Mouse (Mus musculus) frontal cortex, adult (tissue): ENCODE measurements around the gene B3galt4.

Experiments
- ATAC-seq: cut with Nextera tagmentation; 2 replicates; pipeline ENCODE4 v1.9.2; 2017; ENCODE audit warnings: mild to moderate bottlenecking, moderate library complexity, mixed read lengths; ENCODE audit not compliant: low TSS enrichment

Gene B3galt4

GRCm38 (mm10) chr17:33943454-33943853 is 7.8 kb downstream of the B3galt4 start:
- ATAC-seq = no peak

- no peak for ATAC-seq
Observed at GRCm38 (mm10) chr17:33941381-33941780, 9.9 kb downstream of the B3galt4 start.

GRCm38 (mm10) chr17:33940981-33941380 is 10.3 kb downstream of the B3galt4 start:
- ATAC-seq = no peak

- peak; percentile 90 for ATAC-seq
Observed at GRCm38 (mm10) chr17:33940206-33940805, 11.0 kb downstream of the B3galt4 start, which contains the start of the genes Pfdn6 and Wdr46. Pfdn6 (minus strand) TSS chr17:33940343. Wdr46 (plus strand) TSS chr17:33940660.

- ATAC-seq = no peak
Observed at GRCm38 (mm10) chr17:33938783-33939182, 12.5 kb downstream of the B3galt4 start.

- no peak for ATAC-seq
Observed at GRCm38 (mm10) chr17:33936993-33937392, 14.3 kb downstream of the B3galt4 start.

- ATAC-seq = no peak
Observed at GRCm38 (mm10) chr17:33935422-33936055, 15.7 kb downstream of the B3galt4 start.

- ATAC-seq = no peak
Observed at GRCm38 (mm10) chr17:33932970-33933369, 18.3 kb downstream of the B3galt4 start.

GRCm38 (mm10) chr17:33932448-33932847 is 18.8 kb downstream of the B3galt4 start:
- no peak for ATAC-seq

- no peak for ATAC-seq
Observed at GRCm38 (mm10) chr17:33931947-33932346, 19.3 kb downstream of the B3galt4 start.

GRCm38 (mm10) chr17:33931159-33931866 is 20.0 kb downstream of the B3galt4 start:
- ATAC-seq = peak; percentile 2; the same call in 1 of the 2 replicates

- peak; percentile 51 for ATAC-seq
Observed at GRCm38 (mm10) chr17:33930280-33931158, 20.8 kb downstream of the B3galt4 start.

- ATAC-seq = peak; percentile 68
Observed at GRCm38 (mm10) chr17:33929371-33930279, 21.7 kb downstream of the B3galt4 start, which contains the start of gene Rgl2. Rgl2 (plus strand) TSS chr17:33929543.

GRCm38 (mm10) chr17:33928251-33928947 is 22.9 kb downstream of the B3galt4 start:
- no peak for ATAC-seq

- no peak for ATAC-seq
Observed at GRCm38 (mm10) chr17:33926207-33926932, 24.9 kb downstream of the B3galt4 start.

GRCm38 (mm10) chr17:33925406-33926116 is 25.7 kb downstream of the B3galt4 start:
- ATAC-seq = no peak

GRCm38 (mm10) chr17:33924577-33925283 is 26.6 kb downstream of the B3galt4 start:
- ATAC-seq = no peak

- no peak for ATAC-seq
Observed at GRCm38 (mm10) chr17:33921361-33921760, 29.9 kb downstream of the B3galt4 start.
